Mouse (Mus musculus) MEL (cell line): Measurements from ENCODE around the gene Esrrb.

Experiments
- CTCF ChIP-seq, 3 experiments: IDR thresholded peaks in 2 of 3; conservative IDR thresholded peaks in 1 of 3; 2 replicates each; pipeline ENCODE4 v1.5.1; 2011 to 2012; ENCODE audit warnings: low read length in 3 of 3, low read depth in 2 of 3, mild to moderate bottlenecking in 2 of 3, improper control_type of control experiment in 1 of 3, inconsistent platforms in 1 of 3, mixed read lengths in 1 of 3, moderate library complexity in 1 of 3; ENCODE audit not compliant: control insufficient read depth in 1 of 3, insufficient read depth in 1 of 3, poor library complexity in 1 of 3, severe bottlenecking in 1 of 3
- MAZ ChIP-seq: IDR thresholded peaks from 2 replicates; pipeline ENCODE4 v1.6.1; 2012; ENCODE audit warnings: low read depth, mild to moderate bottlenecking, inconsistent platforms, low read length, improper control_type of control experiment
- NRF1 ChIP-seq: IDR thresholded peaks from 2 replicates; pipeline ENCODE4 v1.6.1; 2014; ENCODE audit warnings: low read depth, mild to moderate bottlenecking, inconsistent platforms, low read length, improper control_type of control experiment, moderate library complexity; ENCODE audit not compliant: poor library complexity, insufficient read depth, severe bottlenecking
- POLR2A ChIP-seq, 2 experiments: IDR thresholded peaks; 2 replicates each; pipeline ENCODE4 v1.6.1; 2011 to 2012; ENCODE audit warnings: low read length in 2 of 2, mild to moderate bottlenecking in 2 of 2, control low read depth in 1 of 2, improper control_type of control experiment in 1 of 2, low read depth in 1 of 2, moderate library complexity in 1 of 2; ENCODE audit not compliant: control insufficient read depth in 1 of 2, insufficient read depth in 1 of 2, poor library complexity in 1 of 2
- POLR2AphosphoS2 ChIP-seq: IDR thresholded peaks from 2 replicates; pipeline ENCODE4 v1.6.1; 2011; ENCODE audit warnings: low read length, improper control_type of control experiment

GRCm38 (mm10) chr12:86329813-86330212 lies 31.1 kb upstream of the Esrrb start:
- TF ChIP-seq CTCF (IDR thresholded peaks at IDR 0.05 in 2 of 3, conservative IDR thresholded peaks at IDR 0.05 in 1 of 3; ENCODE audit: control insufficient read depth in 1 of 3, insufficient read depth in 1 of 3, low read depth in 2 of 3, low read length in 3 of 3, poor library complexity in 1 of 3, severe bottlenecking in 1 of 3) (no peak), POLR2AphosphoS2 (no peak), MAZ (no peak), POLR2A (IDR thresholded peaks at IDR 0.05; ENCODE audit: control insufficient read depth in 1 of 2, insufficient read depth in 1 of 2, low read depth in 1 of 2, low read length in 2 of 2, poor library complexity in 1 of 2) (no peak), NRF1 (no peak)
